Mouse (Mus musculus) adipocyte (in vitro differentiated cells): ENCODE measurements around the gene Coro2a.
"Not testable (repeated sequence)": the region's sequence is repeated elsewhere in the genome, so short reads cannot be mapped to it uniquely, and the experiment has no call there.

Experiments used
- DNase-seq: peaks from one replicate; pipeline ENCODE4 v3.0.0-alpha.2; 2016; ENCODE audit warnings: low spot score

Coro2a gene

GRCm38 (mm10) chr4:46584084-46584483 lies 17.9 kb downstream of the Coro2a start:
- not testable (repeated sequence) for DNase-seq

GRCm38 (mm10) chr4:46582024-46582423 lies 20.0 kb downstream of the Coro2a start:
- not testable (repeated sequence) for DNase-seq

GRCm38 (mm10) chr4:46581577-46581976 lies 20.4 kb downstream of the Coro2a start:
- DNase-seq = not testable (repeated sequence)

DNA sequence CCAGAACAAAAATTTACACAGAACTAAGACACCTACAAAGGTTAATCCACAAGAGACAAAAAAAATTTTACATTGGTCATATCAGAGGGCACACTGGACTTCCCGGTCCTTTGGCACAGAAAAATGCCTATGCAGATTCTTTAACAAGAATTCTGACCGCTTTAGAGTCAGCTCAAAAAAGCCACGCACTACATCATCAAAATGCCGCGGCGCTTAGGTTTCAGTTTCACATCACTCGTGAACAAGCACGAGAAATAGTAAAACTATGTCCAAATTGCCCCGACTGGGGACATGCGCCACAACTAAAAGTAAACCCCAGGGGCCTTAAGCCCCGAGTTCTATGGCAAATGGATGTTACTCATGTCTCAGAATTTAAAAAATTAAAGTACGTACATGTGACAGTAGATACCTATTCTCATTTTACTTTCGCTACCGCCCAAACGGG lies 21.2 kb downstream of the Coro2a start:
- not testable (repeated sequence) for DNase-seq

DNA sequence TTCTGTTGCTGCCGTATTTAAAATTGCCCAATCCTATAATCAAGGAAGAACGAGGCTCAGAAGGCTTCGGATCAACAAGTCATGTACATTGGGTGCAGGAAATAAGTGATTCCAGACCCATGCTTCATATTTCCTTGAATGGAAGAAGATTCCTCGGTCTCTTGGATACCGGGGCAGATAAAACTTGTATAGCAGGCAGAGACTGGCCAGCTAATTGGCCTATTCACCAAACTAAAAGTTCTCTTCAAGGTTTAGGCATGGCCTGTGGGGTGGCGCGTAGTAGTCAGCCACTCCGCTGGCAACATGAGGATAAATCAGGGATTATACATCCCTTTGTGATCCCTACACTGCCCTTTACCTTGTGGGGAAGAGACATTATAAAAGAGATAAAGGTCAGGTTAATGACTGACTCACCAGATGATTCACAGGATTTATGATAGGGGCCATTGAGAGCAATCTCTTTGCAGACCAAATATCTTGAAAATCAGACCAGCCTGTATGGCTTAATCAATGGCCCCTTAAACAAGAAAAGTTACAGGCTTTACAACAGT lies 23.1 kb downstream of the Coro2a start:
- not testable (repeated sequence) for DNase-seq

DNA sequence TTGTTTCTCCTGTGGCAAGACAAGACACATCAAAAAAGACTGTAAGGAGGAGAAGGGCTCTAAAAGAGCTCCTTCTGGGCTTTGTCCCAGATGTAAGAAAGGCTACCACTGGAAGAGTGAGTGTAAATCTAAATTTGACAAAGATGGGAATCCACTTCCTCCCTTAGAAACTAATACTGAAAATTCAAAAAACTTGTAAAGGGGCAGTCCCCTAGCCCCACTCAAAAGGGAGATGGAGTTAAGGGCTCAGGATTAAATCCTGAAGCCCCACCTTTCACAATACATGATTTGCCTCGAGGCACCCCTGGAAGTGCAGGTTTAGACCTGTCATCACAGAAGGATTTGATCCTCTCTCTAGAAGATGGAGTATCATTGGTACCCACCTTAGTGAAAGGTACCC lies 23.8 kb downstream of the Coro2a start:
- DNase-seq = no peak

DNA sequence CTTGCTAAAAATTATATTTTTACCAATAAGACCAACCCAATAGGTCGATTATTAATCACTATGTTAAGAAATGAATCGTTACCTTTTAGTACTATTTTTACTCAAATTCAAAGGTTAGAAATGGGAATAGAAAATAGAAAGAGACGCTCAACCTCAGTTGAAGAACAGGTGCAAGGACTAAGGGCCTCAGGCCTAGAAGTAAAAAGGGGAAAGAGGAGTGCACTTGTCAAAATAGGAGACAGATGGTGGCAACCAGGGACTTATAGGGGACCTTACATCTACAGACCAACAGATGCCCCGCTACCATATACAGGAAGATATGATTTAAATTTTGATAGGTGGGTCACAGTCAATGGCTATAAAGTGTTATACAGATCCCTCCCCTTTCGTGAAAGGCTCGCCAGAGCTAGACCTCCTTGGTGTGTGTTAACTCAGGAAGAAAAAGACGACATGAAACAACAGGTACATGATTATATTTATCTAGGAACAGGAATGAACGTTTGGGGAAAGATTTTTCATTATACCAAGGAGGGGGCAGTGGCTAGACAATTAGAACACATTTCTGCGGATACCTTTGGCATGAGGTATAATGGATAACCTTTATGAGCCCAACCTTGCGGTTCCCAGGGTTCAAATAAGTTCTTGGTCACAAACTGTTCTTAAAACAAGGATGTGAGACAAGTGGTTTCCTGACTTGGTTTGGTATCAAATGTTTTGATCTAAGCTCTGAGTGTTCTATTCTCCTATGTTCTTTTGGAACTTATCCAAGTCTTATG lies 26.3 kb downstream of the Coro2a start:
- DNase-seq = not testable (repeated sequence)

DNA sequence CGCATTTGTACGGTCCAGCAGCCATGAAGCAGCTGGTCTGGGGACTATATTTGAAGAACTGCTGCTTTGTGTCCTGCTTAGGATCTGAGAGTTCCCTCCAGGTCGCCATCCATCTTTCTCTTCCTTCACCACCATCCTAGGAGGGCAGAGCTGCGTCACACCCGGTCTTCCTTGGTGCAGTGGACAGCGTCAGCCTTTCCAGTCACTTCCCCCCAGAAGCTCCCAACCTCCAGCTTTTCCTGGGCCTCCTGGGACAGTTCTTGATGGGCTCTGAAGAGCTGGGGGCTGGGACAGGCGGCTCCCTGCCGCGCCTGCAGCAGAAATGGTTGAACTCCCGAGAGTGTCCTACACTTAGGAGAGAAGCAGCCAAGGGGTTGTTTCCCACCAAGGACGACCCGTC lies 27.2 kb downstream of the Coro2a start:
- no peak for DNase-seq

DNA sequence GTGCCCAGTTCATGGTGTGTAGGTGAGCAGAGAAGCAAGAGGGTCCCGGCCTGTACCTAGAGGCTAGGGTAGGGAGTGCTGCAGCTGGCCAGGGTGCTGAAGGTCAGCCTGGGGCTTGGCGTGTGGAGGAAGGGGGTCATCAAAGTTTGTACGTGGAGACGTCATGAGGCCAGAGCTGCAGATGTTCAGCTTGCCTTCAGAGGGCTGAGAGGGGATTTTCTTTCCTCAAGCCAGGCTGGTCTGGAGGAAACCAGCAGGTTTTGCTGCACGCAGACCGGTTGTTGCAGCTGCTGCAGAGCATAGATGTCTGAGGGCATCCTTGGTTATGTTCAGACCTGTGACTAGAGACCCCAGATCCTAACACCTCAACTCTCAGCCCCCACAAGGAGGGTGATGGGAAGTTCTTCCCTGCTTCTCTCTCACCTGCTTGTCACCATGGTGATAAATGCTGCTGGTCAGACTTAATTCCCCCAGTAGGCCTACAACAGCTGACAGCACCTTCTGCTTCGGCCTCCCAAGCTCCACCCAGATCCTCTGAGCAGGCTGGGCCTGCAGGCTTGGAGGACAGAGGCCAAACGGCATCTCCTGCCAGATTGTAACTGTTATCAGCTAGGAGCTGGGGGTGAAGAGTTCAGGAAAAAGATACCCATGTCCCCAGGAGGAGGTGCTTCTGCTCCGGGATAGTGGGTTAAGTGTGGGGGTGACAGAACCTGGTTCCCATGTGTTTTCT lies 27.8 kb downstream of the Coro2a start:
- no peak for DNase-seq

DNA sequence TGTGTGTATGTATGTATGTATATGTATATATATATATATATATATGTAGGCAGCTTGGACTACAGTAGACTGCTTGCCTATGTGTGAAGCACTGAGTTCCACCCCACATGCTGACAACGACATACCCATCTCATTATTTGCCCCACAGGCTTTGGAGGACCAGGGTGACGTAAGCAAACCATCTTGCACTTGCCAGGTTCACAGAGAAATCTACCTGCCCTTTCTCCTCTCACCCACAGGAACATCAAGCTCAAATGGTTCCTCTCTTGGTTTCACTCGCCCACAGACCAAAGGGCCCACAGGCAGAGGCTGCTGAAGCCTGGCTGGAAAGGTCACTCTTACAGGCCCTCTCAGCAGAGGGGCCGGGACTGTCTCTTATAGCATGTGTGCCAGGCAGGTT lies 29.4 kb downstream of the Coro2a start:
- DNase-seq = no peak

DNA sequence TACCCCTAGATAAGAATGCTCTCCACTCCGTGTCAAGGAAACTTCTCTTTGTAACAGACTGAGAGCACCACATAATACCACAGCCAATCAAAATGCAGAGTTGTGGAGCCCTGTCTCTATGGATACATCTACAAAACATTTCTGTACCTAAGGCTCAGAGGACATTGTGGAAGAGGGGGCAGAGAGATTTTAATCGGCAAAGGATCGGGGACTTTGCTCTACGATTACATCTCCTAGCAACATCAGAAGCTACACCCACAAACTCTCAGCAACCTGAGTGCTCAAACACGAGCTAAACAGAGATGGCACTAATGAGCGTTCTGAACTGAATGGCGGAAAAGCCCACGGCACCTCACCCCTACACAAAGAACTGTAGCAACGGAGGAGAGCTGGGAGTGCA lies 30.3 kb downstream of the Coro2a start:
- no peak for DNase-seq

DNA sequence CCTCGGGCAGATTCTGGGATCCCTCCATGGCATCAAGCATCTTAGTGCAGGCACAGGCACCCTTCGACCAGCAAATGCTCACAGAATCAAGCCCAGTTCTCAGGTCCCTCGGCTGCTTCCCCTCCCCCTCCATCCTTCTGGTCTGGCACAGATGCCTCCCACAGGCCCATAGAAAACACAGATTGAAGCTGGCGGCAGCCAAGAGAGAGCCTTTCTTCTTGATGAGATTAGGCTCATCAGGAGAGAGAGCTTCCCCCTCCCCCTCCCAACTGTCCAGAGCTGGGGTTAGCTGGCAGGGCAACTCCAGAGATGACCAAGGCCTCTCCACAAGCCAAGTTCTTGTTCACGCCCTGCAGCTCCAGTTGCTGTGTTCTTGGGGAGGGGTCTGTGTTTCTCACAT lies 32.3 kb downstream of the Coro2a start:
- DNase-seq = no peak

GRCm38 (mm10) chr4:46568169-46568568 lies 33.8 kb downstream of the Coro2a start:
- DNase-seq = no peak

DNA sequence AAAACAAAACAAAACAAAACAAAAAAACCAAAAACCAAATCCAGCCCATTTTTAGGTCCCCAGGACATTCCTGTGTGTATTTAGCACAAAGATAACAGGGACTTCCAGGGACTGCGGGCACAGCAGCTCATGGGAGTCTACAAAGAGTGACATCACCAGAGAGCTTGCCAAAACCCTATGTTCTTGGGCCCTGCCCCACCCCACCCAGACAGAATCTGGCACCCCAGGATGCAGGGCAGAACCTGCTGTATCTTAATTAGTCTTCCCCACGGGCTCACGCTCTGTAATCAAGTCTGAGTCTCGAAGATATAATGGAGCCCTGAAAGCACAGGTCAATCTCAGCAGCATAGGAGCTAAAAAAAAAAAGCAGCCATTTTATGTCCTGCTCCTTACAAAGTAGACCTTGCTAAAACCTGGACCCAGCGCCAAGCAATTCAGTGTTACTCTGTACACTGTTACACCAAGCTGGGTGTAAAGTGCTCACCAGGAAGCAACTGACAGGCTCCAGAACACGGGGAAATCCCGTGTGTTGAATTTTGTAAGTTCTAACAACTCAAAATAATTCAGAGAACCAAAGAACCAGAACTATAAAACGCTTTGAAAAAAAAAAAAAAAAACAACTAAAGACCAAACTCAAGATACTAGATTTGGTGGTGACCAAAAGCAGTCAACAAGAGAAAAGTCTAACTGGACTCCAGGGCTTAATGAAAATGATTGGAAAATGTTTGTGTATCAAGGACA lies 34.9 kb downstream of the Coro2a start:
- no peak for DNase-seq

- DNase-seq = no peak
These were observed 36.5 kb downstream of the Coro2a start for GRCm38 (mm10) chr4:46565393-46565955.

GRCm38 (mm10) chr4:46564247-46564646 lies 37.8 kb downstream of the Coro2a start:
- no peak for DNase-seq

GRCm38 (mm10) chr4:46563847-46564246 lies 38.2 kb downstream of the Coro2a start:
- DNase-seq = peak; percentile 16

GRCm38 (mm10) chr4:46562841-46563240 lies 39.2 kb downstream of the Coro2a start:
- DNase-seq = no peak

- no peak for DNase-seq
These were observed 40.0 kb downstream of the Coro2a start for GRCm38 (mm10) chr4:46562037-46562436.

GRCm38 (mm10) chr4:46560069-46560705 lies 41.8 kb downstream of the Coro2a start:
- no peak for DNase-seq
